Mouse (Mus musculus) ovary, postnatal 10 days (tissue): ENCODE results near the gene Oas1f.
"Not testable (repeated sequence)": the region's sequence is repeated elsewhere in the genome, so short reads cannot be mapped to it uniquely, and the experiment has no call there.

Experiments used
- DNase-seq: peaks from one replicate; pipeline ENCODE4 v3.0.0; 2022; ENCODE audit warnings: low spot score

Gene Oas1f

DNA sequence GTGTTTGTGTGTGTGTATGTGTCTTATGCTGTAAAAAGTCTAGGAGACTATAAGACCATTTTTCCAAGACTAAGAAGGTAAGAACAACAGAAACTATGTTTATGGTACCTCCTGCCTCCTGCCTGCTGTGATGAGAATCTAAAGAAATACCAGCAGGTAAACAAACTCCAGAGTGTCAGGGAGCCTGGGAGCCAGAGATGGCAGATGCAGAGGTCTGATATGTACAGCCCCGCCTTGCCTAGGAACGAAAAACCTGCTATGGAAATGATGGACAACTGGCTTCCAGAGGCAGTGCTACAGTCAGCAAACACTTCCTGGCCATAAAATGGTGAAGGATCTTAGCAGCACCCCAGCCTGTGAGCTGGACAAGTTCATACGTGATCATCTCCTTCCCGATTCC, at the start of gene Oas1f:
Oas1f (plus strand) TSS at position 301 of the 400 bp plus-strand sequence.
- DNase-seq, result no peak

DNA sequence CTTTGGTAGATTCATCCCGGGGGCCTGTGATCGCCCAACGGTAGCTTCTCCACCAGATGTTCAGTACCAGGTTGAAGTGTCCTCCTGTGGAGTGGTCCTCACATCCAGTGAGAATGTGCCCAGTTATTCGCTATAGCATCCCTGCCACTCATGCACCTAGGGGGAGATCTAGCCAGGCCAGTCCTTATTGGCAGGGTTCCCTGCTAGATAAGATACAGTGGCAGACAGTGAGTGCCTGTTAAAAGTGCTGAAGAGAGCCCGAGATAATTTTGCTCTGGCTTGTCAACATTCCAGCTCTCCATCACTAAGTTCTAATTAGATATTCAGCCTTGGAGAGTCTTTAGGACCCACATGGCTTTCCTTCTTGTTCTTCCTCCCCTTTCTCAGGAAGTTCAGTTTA, 49.0 kb upstream of the Oas1f start:
- DNase-seq, result not testable (repeated sequence)

DNA sequence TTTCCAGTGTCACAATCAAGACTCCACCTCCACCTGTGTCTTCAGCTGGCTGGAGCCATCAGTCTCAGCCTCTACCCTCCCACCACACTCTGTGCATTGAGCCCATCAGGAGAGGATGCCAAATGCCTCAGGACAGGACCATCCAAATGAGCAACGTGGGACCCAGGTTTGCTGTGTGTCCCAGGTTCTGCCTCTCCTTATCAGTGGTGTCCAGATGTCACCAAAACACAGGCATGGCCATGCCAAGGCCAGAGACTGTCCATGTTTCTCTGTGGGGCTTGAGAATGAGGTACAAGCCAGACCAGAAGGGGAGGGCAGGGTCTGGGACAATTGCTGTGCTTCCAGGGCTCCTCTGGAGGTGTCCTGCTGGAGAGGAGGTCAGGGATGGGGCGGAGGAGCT, 48.2 kb upstream of the Oas1f start:
- not testable (repeated sequence) for DNase-seq

DNA sequence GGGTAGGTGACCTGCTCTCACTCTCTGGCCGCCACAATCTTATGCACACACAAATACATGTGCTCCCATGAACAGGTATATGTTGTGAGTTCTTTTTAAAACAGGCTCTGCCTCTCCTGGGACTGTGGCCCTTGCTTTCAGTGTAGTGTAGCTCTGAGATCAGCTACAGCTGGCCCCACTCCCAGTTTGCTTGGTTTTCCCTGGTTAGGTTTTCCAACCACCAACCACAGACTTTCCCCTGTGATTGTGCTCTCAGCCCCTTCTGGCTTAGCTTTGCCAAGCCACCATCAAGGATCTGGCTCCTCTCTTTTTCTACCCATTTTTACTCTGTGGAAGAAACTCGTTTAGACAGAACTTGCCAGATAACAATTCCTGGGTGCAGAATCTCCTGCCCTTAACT, 43.6 kb upstream of the Oas1f start:
- DNase-seq, result no peak

DNA sequence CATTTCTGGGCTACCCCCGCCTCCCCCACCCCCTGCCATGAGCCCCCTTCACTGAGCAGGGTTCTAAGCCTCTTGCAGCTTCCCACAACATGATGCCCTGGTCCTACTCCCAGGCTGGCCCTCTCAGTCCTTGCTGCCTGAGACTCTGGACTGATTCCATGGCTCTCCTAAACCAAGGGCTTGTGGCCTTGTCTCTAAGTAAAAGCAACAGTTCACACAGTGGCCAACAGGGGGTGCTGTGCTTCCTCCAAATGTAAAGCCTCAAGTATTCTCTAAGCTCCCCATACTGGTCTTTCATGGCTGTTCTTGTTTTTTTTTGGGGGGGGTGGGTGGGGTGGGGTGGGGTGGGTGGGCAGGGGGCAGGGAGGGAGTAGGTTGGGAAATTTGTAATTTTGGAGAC, 40.7 kb upstream of the Oas1f start:
- DNase-seq, result no peak

DNA sequence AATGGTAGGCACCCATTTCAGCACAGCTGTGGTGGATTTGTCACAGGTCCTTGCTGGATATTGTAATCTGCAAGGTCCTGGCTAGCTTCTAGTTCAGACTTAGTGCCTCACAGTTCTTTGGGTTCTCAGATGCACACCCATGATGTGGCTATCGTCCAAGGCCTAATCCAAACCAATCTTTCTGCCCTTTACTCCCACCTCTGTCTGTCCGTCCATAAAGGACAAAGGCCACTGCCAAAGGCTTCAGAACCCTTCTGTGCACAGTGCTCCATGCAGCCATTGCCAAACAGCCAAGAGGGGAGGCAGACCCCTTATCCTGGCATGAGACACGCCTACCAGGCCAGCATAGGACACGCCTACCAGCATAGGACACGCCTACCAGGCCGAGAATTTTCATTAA, 38.0 kb upstream of the Oas1f start:
- no peak for DNase-seq

DNA sequence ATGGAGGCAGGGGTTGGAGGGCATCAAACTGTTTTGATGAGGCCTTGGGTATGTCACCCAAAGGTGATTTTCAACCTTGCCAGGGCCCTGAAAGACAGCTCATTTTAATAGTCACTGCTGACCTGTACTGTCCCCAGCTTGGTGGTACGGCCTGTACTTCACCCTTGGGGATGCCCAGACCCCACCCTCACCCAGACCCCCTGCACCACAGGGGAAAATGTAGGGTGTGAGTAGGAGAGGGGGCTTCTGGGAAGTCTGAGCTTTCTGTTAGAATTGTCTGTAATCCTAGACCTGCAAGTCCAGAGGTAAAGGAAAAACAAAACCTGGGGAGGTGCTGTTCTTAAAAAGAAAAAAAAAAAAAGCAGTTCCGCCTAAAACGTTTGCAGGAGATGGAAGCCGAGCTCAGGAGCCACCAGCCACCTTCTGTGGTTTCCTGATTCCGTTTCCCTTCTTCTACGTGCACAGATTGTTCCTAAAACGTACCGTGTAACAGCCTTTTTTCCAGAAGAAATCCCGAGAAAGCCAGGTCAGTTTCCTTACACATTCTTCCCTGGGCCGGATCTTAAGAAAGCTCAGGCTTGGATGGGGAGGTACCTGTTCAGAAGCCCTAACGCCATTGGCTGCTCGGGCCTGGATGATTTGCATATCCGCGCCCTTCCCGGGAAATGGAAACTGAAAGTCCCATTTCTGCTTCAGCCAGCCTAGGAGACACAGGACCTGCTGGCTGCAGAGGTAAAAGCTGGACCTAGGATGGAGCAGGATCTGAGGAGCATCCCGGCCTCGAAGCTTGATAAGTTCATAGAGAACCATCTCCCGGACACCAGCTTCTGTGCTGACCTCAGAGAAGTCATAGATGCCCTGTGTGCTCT, 35.0 kb upstream of the Oas1f start, which contains the start of gene Oas1c:
Oas1c (minus strand) TSS at position 564 of the 869 bp plus-strand sequence.
- DNase-seq, result peak; percentile 56

DNA sequence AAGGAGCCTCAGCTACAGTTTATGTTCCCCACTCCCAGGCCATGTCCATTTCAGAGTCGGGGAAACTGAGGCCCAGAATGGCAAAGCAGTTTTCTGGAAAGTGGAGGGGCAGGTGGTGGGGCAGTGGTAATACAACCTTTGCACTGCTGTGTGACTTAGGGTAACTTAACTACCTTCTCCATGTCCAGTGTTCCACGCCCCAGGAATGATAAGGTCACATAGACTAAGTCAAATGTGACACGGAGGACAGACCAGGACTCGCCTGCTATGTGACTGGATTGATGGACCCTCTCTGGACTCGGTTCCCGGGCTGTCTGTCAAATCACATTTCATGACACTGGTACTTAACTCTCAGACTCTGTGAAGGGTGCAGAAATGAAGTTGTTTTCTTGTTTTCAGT, 34.1 kb upstream of the Oas1f start:
- DNase-seq, result no peak

DNA sequence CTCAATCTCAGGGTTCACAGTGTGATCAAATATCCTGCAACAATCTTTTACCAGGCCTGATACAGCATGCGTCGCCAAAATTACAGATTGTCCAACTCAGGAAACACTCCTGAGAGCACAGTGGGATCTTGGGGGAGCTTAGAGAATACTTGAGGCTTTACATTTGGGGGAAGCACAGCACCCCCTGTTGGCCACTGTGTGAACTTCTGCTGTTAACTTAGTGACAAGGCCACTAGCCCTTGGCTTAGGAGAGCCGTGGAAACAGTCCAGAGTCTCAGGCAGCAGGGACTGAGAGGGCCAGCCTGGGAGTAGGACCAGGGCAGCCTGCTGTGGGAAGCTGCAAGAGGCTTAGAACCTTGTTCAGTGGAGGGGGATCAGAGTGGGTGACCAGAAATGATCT, 31.2 kb upstream of the Oas1f start:
- no peak for DNase-seq

DNA sequence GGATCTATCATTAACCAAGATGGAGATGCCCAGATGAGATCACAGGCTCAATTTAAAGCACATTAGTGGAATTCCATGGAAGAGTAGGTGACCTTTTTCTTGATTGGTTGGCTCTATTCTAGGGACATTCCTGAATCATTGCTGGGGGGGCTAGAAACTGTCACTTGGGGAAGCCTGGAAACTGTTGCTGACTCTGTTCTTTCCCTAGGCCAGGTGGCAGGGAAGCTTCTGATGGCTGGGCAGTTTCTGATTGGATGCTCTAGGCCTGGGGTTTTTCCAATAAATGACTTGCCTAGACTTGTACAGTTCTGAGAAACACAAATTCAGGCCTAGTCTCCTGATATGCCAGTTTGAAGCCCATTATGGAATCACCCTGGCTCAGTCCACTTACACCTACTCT, 28.2 kb upstream of the Oas1f start:
- DNase-seq, result no peak

DNA sequence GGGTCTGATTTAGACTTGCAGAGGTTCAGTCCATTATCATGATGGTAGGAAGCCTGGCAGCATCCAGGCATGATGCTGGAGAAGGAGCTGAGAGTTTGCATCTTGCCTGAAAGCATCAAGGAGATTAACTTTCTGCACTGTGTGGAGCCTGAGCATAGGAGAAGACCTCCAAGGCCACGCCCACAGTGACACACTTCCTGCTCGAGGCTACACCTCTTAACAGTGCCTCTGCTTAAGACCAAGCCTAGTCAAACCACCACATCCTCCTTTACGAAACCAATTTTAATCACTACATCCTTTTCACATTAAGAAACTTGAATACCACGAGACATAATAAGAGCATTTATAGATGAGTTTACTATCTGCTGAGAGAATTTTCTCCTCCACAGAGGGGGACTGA, 16.1 kb upstream of the Oas1f start:
- DNase-seq, result no peak

DNA sequence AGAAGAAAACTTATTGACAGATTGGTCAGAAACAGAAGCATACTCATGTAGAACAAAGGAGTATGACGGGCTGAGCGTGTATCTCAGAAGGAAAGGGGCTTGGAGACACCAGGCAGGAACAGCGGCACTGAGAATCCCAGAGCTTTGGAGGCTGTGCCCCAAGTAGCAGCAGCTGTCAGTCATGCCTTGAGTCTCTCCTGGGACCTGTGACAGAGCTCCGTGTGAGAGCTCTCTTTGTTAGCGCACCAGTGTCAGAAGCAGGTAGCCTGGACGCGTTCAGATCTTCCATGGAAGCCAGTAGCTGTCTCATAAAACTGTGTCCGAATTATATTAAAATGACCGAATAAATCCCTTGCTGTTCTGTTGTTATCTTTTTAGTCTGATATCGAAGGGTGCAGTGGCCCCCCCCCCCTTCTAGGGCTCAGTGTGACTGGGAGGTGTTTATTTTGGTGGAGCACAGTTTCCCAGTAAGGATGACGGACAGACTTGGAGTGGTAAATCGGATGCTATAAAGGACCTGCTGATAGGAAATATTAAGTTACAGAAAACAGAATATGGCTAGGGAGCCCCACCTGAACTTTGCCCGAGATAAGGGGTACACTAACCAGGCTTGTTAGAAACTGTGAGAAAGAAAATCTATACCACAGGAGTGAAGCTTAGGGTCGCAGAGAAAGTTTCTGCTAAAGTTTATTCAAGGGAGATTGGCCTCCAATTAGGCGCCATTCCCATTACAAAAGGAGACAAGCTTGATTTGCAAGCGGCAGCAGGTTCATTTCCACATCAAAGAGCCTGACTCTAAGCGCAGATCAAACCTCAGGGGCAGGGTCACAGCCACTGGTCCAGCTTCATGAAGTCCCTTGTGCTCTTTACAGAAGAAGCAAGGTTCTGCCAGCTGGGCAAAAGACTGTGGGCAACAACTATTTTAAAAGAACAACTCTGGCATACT, 13.6 kb upstream of the Oas1f start:
- no peak for DNase-seq

DNA sequence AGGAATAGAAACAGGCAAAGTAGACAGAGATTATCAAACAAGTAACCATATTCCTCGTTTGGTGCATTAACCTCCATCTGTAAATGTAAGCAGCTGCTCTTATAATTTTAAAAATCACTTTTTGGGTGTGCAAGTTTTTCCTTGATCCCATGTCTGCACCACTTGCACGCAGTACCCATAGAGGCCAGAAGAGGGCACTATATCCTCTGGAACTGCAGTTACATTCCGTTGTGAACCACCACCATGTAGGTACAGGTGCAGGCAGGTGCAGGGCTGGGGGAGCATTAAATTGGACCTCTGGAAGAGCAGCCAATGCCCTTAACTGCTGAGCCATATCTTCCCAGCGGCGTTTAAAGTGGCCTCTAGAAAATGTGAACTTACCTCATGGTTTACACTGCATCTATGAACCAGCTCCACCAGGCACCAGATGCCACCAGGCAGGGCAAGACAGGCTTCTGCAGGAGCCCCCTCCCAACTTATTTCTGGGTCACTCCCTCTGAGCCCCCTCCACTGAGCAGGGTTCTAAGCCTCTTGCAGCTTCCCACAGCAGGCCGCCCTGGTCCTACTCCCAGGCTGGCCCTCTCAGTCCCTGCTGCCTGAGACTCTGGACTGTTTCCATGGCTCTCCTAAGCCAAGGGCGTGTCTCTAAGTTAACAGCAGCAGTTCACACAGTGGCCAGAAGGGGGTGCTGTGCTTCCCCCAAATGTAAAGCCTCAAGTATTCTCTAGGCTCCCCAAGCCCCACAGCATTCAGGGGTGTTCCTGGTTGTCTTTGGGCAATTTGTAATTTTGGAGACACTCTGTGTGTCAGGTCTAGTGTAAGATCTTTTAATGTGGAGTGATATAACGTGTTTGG, 10.2 kb upstream of the Oas1f start:
- no peak for DNase-seq

DNA sequence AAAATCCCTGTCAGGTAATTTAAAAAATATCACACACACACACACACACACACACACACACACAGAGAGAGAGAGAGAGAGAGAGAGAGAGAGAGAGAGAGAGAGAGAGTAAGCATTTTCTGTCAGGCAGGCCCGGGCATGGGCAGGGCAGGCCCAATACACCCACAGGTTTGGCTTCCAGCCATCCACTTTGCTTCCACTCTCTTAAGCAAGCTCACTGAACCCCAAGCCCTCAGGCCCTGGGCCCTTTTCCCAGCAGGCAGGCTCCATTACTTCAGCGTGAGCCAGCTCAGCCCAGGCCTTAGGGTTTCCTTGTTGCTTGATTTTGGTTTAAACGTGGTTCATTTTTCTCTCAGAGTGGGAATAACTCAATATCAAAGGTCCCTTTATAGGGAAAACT, 2.5 kb upstream of the Oas1f start:
- no peak for DNase-seq

DNA sequence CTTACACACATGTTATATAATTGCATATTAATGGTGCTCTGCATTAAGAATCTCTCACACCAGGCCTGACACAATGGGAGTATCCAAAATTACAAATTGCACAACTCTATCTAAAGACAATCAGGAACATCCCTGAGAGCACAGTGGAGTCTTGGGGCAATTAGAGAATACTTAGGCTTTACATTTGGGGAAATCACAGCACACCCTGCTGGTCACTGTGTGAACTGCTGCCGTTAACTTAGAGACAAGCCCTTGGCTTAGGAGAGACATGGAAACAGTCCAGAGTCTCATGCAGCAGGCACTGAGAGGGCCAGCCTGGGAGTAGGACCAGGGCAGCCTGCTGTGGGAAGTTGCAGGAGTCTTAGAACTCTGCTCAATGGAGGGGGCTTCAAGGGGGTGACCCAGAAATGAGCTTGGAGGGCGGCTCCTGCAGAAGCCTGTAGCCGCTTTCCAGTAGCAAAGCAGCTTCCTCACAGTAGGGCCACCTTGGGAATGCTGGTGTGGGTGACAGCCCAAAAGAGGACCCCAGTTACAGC, 2.5 kb downstream of the Oas1f start:
- no peak for DNase-seq

DNA sequence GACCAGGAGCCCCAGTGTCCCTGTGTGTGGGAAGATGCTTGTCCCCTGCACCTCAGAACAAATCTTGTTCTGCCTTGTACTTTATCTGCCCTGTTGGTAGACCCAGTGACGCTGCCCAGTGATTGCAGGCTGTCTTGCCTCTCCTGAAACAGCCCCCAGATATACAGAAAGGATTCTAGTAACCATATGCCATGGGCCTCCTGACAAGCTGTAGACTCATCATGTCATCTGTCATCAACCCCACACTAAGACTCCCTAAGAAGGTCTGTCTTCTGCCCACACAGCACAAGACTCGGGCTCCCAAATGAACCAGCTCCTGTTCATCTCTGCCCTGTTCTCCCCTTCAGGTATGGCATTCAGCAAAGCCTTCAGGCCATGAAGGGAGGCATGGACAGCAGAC, 12.1 kb downstream of the Oas1f start:
- no peak for DNase-seq

DNA sequence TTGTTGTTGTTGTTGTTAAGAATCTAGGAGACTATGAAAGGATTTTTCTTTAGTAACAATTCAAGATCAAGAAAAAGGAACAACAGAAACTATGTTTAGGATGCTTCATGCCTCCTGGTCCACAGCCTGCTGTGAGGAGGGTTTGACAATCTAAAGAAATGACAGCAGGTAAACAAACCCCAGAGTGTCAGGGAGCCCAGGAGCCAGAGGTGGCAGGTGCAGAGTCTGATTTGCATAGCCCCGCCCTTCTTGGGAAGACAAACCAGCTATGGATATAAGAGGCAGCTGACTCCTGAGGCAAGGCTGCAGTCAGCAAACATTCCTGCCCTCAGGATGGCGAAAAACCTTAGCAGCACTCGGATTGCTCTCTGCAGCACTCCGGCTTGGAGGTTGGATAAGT, 14.0 kb downstream of the Oas1f start, which contains the start of gene Oas1h:
Oas1h (plus strand) TSS at position 301 of the 400 bp plus-strand sequence.
- no peak for DNase-seq

DNA sequence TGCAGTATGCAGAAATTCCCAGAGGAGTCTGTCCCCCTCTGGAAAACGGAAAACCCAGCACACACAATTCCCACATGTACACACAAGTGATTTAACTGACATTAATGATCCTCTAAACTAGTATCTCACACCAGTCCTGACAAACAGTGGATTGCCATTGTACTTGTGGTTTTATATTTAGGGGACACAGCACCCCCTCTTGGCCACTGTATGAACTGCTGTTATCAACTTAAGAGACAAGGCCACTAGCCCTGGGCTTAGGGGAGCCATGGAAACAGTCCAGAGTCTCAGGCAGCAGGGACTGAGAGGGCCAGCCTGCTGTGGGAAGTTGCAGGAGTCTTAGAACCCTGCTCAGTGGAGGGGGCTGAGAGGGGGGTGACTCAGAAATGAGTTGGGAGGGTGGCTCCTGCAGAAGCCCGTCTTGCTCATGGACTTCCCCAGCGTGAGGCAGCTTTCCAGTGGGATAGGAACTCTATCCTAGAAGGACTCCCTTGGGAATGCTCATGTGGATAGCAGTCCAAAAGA, 18.2 kb downstream of the Oas1f start:
- DNase-seq, result no peak

DNA sequence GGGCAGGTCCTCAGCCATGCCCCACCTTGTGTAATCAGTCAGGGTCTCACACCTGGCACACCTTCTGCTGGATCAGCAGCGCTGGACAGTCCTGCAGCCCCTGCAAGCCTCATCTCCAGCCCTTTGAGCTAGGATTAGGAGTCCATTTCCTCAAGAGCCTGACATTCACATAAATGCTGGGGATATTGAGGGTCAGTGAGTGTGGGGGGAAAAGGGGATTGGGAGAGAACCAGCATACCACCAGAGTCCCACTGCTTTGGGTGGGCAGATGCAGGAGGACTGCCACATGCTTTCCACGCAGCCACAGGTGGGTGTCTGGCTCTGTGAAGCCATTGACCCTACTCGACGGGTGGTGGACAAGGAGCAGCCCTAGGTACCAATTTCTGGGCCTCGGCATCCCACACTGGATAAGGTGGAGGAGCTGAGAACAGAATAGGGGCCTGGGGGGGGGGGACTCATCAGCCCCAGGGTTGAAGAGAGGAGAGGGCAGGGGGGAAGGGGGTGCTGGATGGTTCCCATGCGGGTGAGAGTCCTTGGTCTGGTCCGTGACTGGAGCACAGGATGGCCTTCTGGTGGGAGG, 22.4 kb downstream of the Oas1f start:
- DNase-seq, result no peak

DNA sequence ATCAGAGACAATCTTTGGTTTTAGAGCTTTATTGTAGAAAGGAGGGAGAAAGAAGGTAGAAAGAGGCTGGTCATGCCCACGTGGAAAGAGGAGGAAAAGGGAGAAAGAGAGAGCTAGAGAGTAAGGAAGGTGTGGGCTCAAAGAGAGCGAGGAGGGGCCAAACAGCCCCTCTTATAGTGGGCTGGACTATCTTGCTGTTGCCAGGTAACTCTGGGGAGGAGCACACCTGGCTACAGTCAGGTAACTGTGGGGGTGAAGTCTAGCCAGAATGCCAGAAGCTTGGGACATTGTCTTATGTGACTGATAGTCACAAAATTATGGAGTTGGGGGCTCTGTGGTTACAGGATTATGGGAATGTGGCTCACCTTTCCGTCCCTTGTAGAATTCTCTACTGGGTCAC, 22.9 kb downstream of the Oas1f start:
- no peak for DNase-seq

DNA sequence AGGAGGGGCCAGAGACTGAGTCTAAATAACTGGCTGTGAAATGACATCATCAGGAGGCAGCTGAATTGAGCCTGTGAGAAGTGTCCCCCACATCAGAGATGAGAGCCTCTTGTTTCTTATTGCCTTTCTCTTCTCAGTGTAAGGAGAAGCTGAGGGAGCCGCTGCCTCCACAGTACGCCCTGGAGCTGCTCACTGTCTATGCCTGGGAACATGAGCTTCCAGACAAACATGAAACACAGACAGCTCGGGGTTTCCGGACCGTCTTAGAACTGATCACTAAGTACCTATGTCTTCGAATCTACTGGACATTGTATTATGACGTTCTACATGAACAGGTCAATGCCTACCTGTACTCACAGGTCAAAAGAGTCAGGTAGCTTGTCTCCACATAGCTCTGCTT, 23.6 kb downstream of the Oas1f start:
- DNase-seq, result no peak
